Mouse (Mus musculus): ENCODE results near the gene Gm4756.
"Not testable (repeated sequence)": the region's sequence is repeated elsewhere in the genome, so short reads cannot be mapped to it uniquely, and the experiment has no call there.

- not testable (repeated sequence) for TF ChIP-seq POLR2A (IDR thresholded peaks at IDR 0.05; ENCODE audit: insufficient read depth, low read length); CTCF (IDR thresholded peaks at IDR 0.05; ENCODE audit: low read depth, low read length)
- peak; percentile 97 for TF ChIP-seq EP300 (IDR thresholded peaks at IDR 0.05; ENCODE audit: insufficient read depth, low read depth, low read length)
Observed at GRCm38 (mm10) chr12:72688281-72688680, 38.8 kb upstream of the Gm4756 start.

All from ES-Bruce4 (cell line).